Mouse (Mus musculus): Measurements from ENCODE around the gene Fbln1.

DNA sequence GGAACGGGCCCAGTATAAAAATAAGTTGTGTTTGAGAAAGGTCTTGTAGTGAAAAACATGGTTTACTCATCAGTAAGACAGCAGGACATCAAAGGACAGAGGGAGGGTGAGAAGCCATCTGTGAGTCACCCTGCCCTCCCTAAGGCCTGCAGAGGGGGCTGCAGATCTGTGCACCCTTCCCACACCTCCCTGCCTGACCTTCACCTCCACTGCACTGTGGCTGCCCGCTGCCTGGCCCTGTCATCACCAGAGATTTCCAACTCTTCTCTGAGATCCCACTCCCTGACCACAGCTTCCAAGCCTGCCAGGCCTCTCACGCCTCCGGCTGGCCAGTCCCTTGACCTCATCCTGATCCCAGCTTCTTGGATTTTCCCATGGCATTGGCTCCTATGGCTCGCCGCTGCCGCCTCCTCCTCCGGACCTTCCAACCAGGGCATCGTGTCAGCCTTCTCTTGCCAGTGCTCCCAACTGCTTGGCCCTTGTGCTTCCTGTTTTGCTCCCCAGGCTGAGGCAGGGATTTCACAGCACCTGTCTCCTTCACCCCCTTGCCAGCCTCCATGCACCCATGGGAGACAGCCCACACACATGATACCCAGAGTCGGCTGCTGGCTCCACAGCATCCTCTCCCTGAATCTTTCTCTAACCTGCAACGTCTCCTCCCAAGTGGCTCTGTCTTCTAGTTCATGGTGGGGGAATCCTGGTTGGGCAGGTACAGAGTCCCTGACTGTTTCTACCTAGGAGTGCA is 114.3 kb downstream of the Fbln1 start:
- TF ChIP-seq CTCF (IDR thresholded peaks at IDR 0.05; ENCODE audit: insufficient read depth, low read depth, low read length), result no peak
- no peak for TF ChIP-seq POLR2A (IDR thresholded peaks at IDR 0.05; ENCODE audit: insufficient read depth, low read depth, low read length)

All from olfactory bulb, adult 2 months (tissue).